Mouse (Mus musculus) CH12.LX (cell line): ENCODE data around the gene Atg101.

Source experiments
- CTCF ChIP-seq, 2 experiments: IDR thresholded peaks in 1 of 2; conservative IDR thresholded peaks in 1 of 2; 2 replicates each; pipeline ENCODE4 v1.5.1; 2011 to 2012; ENCODE audit warnings: low read depth in 2 of 2, low read length in 2 of 2, improper control_type of control experiment in 1 of 2, inconsistent platforms in 1 of 2, mild to moderate bottlenecking in 1 of 2, moderate library complexity in 1 of 2
- ELF1 ChIP-seq: IDR thresholded peaks from 2 replicates; pipeline ENCODE4 v1.6.1; 2014; ENCODE audit warnings: low read depth, mild to moderate bottlenecking, inconsistent platforms, low read length, improper control_type of control experiment
- EP300 ChIP-seq: IDR thresholded peaks from 2 replicates; pipeline ENCODE4 v1.6.1; 2011; ENCODE audit warnings: low read length, improper control_type of control experiment
- POLR2A ChIP-seq: IDR thresholded peaks from 2 replicates; pipeline ENCODE4 v1.6.1; 2011; ENCODE audit warnings: low read depth, mild to moderate bottlenecking, improper control_type of control experiment, low read length
- ZC3H11A ChIP-seq: IDR thresholded peaks from 2 replicates; pipeline ENCODE4 v1.6.1; 2012; ENCODE audit warnings: low read depth, mild to moderate bottlenecking, inconsistent platforms, low read length, improper control_type of control experiment
- ZKSCAN1 ChIP-seq: IDR thresholded peaks from 2 replicates; pipeline ENCODE4 v1.6.1; 2012; ENCODE audit warnings: low read depth, inconsistent platforms, low read length, improper control_type of control experiment, borderline replicate concordance

DNA sequence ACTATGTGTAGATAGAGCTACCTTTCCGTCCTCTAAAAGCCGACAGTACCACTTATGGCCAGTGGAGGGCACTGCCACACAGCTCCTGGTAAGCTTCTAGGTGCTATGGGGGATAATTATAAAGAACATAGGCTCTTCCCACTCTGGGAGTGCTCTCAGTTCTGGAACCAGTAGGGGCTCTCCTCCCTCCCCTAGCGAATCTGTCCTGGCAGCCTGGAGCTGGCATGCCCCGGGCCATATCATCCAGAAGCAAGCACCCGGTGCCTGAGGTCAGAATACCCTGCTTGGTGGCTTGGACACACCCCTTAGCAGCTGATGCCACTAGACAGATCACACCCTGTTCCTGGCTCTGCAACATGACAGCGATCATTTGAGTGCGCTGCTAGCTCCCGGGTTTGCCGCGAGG, 43.3 kb upstream of the Atg101 start:
- TF ChIP-seq CTCF (conservative IDR thresholded peaks at IDR 0.05 in 1 of 2, IDR thresholded peaks at IDR 0.05 in 1 of 2; ENCODE audit: low read depth in 2 of 2, low read length in 2 of 2) (peak; percentile 98 to 99), POLR2A (no peak), ELF1 (peak; percentile 23; the same call in 1 of the 2 replicates), ZC3H11A (peak; percentile 82), ZKSCAN1 (no peak), EP300 (no peak)
